Mouse (Mus musculus): ENCODE results near the gene Sorcs2.

- TF ChIP-seq MXI1 (IDR thresholded peaks at IDR 0.05; ENCODE audit: low read depth, low read length) (no peak), SIN3A (IDR thresholded peaks at IDR 0.05; ENCODE audit: low read length) (no peak), POLR2A (IDR thresholded peaks at IDR 0.05; ENCODE audit: low read depth, low read length) (no peak), GABPA (IDR thresholded peaks at IDR 0.05; ENCODE audit: insufficient replicate concordance, low read depth, low read length) (no peak)
Measured at GRCm38 (mm10) chr5:36436858-36437257, 38.9 kb upstream of the Sorcs2 start.

Data from CH12.LX (cell line).